Mouse (Mus musculus): Measurements from ENCODE around the gene Rnf187.

GRCm38 (mm10) chr11:58883756-58884155 is 55.0 kb downstream of the Rnf187 start:
- TF ChIP-seq FLI1 (IDR thresholded peaks at IDR 0.05; ENCODE audit: low read length), result no peak
- TF ChIP-seq GATA1 (IDR thresholded peaks at IDR 0.05; ENCODE audit: borderline replicate concordance, low read length), result no peak

All from megakaryocyte, embryonic 14.5 days (primary cell).